Mouse (Mus musculus) mature B cell (primary cell): ENCODE measurements at regions not wholly inside any gene's neighbourhood (a gene's known extent, or its start where the extent isn't known, plus 50 kb on each side); places are given as distances from the start of the nearest gene placed in this dataset.
"Not testable (repeated sequence)": the region's sequence is repeated elsewhere in the genome, so short reads cannot be mapped to it uniquely, and the experiment has no call there.

ENCODE experiments used
- in situ Hi-C: fragments of 300-500 bp; cut with MboI; formaldehyde crosslinking; loops from 2 replicates; pipeline ENCODE4 v1.14.3; 2019

DNA sequence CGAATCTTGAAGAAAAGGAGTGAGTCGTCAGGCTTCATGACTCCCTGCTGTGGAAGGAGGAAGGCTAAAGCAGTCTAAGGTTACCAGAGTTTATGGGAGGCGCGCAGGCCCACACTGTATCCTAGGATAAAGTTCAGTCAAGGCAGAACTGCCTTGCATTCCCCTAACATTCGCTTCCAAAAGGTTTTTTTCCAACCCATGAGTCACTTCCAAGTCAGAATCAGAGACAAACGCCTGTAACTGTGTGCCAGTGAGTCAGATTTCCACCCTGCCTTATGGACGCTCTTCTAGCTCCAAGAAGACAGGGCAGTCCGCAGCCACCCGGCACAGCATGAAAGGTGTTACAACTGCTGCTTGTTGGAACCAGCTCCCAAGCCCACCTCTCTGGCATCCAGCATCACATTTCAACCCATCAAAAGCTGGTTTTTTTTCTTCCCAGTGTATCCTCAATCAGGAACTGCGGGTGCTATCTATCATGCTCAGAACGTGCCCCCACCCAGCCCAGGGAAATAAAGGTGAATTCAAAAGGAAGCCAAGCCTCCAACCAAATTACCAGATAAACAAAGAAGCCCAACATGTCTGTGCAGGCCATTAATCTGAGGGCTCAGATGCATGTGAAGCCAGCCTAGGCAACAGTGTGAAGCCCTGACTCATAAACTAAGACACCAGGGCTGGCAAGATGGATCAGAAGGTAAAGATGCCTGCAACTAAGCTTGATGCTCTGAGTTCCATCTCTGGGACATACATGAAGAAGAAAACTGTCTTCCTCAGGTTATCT lies 138.2 kb upstream of the Tbl1xr1 start:
- in situ Hi-C loops, result loop anchor here (5.0 to 25.0 kb wide), 2 partner anchors 134 to 1276 kb away; no protein-coding TSS in a partner anchor

DNA sequence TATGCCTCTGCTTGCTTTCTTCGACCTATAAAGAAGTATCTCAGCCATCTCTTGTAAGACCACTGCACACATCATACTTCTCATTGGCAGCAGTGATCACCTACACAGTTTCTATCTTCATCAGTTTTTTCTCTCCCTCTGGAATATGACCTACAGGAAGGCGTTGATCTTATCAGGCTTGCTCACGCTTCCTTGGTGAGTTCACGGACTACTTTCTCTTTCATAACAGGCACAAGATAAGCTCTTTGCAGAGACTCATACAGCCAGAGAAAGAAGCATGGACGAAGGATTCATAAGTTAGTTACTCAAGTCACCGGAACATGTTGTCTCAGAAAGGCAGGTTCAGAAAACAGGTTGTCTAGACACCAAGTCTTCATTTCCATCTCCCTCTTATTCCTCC lies 136.7 kb upstream of the Tbl1xr1 start:
- in situ Hi-C loops, result loop anchor here (5.0 to 25.0 kb wide), 2 partner anchors 133 to 1277 kb away; no protein-coding TSS in a partner anchor

DNA sequence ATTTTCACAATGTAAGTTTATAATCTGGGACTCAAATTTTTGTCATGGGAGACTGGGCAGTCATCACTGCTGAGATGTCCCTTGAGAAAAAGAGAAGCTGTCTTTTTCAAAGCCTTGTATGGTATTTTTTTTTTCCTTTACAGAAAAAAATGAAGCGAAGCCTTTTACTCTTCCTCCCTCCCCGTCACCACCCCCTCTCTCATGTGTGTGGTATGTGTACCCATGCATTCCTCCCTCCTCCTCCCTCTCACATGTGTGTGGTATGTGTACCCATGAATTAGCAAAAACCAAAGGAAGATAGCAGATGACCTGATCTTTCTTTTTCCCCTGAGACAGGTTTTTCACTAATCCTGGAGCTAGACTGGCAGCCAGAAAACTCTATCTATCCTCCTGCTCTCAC lies 134.9 kb upstream of the Tbl1xr1 start:
- in situ Hi-C loops, result loop anchor here (25.0 kb wide), 1 partner anchor 1279 kb away; no protein-coding TSS in a partner anchor

DNA sequence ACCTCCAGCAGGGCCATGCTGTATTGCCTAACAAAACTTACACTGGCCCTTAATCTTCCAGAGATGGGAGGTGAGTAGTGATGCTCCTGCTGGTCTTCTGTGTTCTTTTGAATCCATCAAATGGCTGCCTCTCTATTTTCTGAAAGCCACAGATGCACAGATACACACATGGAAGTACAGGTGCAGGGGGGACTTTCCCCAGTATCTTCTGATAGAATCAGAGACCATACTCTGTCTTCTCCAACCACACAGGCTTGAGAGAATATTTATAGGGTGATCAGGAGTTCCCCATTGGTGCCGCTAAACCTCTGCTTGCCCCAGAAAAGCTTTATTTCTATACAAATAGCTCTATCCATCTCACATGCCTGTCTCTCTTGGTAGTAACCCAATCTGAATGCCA lies 133.5 kb upstream of the Tbl1xr1 start:
- in situ Hi-C loops, result loop anchor here (25.0 kb wide), 1 partner anchor 1281 kb away; no protein-coding TSS in a partner anchor

DNA sequence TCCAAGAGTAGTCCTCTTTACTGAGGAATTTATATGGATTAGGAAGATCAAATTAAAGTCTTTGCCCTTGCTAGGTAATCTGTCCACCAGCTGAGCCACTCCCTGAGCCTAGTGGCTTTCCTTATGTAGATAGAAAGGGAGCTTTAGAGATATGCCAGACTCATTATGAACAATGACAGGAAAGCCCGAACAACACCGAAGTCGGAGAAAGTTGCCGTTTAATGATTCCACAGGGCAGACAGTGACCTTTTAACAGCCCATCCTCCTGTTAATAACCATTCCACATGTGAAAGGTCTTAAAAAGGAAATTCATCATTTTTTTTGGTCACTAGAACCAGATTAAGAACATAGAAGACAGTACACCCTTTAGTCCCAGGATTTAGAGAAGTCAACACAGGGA lies 130.7 kb upstream of the Tbl1xr1 start:
- in situ Hi-C loops, result loop anchor here (25.0 kb wide), 1 partner anchor 1283 kb away; no protein-coding TSS in a partner anchor

DNA sequence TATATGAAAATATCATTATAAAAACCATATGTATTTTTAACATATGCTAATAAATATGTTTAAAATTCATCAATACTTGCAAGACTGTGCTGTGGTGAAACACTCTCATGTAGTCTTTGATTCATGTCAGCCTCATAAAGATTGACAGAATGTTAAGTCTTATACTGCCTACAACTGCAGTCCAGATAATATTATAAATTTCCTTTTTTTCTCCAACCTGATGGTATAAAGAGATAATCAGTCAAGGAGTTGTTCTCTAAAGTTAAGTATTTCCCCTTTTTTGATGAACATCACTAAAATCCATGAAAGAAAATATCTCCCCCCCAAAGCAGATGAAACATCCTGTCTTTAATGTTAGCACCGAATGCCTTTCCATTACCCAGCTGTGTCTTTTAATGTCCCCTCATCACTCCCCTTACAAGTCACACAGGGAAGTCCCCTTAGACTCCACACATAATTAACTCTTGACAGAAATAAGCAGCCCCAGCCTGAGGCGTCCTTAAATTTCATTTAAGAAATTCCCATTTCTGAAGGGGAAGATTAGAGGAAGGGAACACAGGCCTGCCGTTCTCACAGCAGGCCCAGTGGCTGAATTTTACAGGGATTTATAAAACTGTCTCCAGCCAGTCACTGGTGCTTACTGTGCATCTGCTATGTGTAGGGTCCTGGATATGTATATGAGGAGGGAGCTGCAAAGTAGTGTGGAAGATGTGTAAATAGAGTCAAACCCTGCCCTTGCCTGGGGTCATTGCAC lies 129.0 kb upstream of the Tbl1xr1 start:
- in situ Hi-C loops, result loop anchor here (25.0 kb wide), 1 partner anchor 1285 kb away; no protein-coding TSS in a partner anchor

DNA sequence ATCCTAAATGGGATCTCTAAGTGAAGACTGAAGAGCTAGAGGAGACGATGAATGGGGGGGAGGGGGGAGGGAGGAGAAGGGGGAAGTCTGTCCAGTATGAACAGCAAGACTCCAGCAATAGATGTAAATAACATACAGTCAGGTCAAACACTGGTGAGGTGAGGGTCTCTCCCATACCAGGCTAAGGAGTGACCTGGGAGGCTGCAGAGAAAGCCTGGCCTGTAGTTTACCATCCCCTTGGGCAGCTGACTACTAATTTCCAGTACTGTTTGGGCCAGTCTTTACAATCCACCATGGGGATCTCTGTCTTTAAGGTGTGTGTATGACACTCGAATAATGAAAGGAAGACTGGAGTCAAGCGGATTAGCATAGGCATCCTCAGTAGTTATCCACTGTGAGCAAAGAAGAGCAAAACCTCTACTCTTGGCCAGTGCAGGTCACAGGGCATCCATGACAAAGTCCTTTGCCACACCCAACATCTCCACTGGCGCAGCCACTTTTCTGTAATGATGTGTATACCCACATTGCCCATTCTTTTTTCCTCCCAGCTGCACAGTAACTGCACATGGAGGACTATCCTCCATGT lies 128.3 kb upstream of the Tbl1xr1 start:
- in situ Hi-C loops, result loop anchor here (25.0 kb wide), 1 partner anchor 1286 kb away; no protein-coding TSS in a partner anchor

DNA sequence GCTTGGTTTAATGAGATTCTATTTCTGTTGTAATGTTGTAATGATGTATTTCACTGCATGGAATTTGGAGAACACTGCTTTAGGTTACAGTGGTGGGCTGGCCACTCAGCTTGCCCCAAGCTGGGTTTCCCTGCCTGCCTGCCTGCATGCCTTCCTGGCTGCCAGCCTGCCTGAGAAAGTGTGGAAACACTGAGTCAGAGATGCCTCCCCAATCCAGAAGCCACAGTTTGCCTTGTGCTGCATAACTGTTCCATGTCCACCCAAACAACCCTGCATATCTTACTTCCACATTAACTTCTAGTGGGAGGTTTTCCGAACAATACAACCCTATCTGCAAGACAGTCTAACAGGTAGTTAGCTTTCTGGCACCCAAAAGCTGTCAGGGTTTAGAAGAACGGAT lies 127.0 kb upstream of the Tbl1xr1 start:
- in situ Hi-C loops, result loop anchor here (25.0 kb wide), 1 partner anchor 1287 kb away; no protein-coding TSS in a partner anchor

DNA sequence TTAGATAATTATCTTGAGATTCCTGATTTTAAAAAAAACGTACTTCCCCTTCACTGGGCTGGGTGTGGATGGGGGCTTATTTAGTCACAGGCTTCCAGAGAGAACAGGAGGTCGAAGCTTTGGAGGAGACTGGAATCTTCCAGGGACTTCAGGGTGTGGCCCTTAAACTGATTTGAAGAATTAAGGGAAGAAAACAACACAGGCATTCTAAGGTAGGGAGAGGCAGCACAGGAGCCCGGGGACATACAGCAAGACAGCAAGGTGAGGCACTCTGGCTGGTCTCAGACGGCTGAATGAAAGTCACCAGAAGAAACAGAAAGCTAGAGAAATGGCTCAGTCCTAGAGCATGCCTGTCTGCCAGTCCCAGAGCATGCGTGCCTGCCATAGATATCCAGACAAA lies 125.9 kb upstream of the Tbl1xr1 start:
- in situ Hi-C loops, result no loop called here

DNA sequence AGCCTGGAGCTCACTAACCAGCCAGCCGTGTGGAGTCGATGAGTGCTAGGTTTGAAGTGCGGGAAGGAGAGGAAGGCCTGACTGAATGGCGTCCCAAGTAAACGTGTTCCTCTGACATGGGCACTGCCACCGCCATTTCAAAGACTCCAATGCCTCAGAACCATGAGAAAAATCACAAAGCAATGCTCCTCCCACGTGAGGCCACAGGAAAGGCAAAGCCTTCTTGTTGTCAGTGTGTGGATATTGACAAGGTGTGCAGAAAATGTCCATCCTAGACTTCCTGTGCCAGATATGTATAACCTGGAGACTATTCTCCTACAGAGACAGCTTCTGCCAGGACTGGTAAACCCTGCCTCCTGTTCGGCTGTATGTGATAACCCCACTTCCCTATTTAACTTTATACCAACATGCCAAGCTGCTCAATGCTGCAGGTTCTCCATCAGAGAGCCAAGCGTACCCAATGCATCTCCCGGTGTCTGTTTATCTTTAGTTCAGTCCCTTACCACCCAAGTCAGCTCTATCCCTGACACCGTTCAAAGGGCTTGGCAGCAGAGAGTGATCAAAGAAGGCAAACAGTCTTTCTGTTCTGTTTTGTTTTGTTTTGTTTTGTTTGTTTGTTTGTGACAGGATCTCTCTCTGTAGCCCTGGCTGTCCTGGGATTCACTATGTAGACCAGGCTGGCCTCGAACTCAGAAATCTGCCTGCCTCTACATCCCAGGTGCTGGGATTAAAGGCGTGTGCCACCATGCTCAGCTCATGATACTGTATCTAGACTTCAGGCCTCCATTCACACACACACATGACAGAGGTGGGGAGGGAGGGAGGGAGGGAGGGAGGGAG lies 124.8 kb upstream of the Tbl1xr1 start:
- in situ Hi-C loops, result no loop called here

DNA sequence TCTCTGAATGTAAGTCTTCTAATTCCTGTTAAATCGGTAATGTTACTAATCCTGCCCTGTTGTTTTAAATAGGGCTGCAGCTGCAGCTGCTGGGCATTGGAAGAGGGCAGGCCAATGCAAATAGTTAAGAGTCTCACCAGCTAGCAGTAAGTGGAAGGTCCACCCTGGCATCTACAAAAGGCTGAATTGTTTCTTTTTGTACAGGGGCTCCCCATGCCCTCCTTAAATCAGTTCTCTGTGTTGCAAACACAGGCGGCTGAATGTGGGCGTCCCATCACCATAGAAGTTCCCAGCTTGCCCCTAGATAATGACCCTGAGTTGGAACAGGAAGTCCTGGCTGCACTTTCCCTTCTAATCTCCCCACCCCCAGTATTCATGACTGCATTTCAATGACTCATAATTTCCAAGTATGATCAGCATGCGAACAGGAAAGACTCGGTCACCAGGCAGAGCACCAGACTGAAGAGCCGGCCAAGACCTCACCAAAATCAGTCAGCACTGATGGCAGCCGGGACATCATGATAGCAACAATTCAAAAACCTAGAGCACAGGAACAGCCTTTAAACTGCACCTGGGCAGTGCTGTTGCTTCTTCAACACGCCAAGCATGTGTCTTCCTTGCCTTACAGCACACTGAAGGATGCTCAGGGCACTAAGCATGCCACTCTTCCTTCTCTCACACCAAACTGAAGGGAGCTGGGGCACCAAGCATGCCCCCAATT lies 123.6 kb upstream of the Tbl1xr1 start:
- in situ Hi-C loops, result no loop called here

DNA sequence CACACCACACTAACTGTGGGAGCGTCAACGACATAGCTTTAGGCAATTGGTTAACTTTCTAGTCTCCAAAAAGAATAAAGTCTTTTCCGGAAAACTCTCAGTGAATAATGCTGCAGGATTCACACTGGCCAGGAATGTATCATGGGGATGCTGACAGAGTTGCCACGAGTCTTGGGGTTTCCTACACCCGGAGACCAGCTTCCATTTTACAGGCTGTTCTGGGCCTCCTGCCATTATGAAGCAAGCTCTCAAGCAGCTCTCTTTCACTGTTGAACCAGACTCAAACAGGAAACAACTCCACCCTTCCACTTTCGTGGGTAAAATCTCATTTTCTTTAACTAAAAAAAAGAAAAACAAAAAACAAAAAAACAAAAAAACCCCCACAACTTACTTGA lies 123.0 kb upstream of the Tbl1xr1 start:
- in situ Hi-C loops, result no loop called here

DNA sequence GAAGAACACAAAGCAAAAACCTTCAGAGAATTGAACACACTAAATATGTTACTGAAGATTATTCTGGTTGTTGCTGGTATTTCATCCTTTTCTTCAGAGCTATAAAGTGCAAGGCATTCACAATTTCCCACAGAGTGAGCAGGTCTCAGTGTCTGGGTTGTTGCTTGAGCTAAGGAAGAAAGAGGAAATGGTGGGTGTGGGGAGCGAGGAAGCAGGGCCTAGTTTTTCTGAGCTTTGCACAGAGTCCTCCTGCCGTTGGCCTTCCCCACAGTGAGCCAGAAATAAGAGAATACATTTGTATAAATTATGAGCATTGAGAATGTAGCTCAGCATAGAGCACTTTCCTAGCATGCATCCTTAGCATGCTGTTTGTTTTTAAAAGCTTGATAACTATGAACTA lies 120.8 kb upstream of the Tbl1xr1 start:
- in situ Hi-C loops, result no loop called here

DNA sequence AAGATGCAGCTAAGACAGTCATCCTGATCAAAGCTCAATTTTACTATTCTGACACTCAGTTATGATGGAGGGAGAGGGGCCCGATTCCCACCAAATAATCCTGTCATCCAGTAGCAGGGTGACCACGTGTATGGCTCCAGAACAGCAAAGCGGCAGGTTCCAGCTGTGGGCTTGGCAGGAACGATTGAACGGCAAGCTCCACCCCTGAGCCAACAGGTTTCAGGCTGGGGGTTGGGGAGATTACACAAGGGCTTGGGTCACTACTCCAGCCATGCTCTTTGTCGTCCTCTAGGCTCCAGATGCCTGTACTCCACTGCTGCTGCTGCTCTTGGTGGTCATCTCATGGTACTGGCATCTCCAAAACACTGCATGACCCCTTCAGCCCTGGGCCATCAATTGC lies 119.3 kb upstream of the Tbl1xr1 start:
- in situ Hi-C loops, result not testable (repeated sequence)

DNA sequence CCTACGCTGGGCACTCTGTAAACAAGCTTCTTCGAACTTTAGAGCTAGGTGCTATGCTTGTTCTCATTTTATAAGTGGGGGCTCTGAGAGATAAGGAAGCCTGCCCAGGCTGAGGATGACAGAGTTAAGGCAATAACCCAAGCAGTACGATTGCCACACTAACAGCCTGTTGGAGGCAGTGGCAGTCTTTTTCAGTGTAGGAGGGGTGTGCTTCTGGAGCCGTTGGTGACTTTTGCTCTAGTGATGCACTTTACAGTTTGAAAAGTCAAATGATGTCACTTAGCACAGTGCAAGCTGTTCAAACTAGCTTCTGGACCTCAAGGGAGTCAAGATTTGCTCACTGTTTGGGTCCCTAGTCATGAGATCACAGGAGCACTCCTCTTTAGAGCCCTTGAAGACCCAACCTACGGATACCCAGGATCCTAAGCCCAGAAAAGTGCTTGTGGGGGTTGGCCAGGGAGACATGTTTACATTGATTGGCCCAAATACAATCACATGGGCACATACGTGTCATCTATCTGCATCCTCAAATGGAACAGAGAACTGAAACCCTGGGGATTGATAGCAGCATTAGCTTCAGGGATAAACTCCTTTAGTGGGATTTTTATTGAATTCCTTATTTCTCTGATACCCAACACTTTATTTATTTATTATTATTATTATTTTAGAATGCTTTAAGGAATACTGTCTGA lies 117.7 kb upstream of the Tbl1xr1 start:
- in situ Hi-C loops, result no loop called here

DNA sequence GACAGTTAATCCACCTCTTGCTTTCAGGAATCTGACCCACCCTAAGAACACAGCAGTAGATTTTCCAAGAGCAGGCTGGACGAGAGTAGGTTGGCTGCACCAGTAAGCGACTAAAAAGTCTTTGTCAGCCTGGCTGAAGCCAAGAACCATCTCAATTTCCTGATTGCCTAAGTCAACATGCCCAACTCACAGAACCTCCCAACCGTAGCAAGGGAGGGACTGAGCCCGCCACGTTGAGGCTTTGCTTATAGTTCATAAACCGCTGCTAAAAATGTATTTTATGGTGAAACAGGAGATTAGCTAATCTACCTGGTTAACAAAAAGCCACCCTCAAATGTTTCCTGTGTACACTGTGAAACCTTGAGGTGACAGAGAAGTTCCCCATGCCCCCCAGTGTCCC lies 115.4 kb upstream of the Tbl1xr1 start:
- in situ Hi-C loops, result no loop called here

DNA sequence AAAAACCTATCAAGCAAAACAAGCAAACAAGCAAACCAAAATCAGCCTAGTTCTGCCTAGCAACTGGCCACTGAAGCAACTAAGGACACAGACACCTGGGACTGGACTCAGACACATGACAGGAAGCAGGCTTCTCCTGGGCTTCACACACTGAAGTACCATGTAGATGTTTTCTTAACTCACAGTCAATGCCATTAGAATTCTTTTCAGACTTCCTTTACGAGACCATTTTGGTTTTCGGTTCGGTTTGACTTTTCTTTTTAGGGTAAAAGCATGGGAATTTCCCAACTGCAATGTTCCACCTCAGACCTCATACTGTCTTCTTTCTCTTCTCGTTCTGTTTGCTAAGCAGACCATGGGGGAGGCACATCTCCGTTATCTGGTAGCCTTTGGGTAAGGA lies 114.7 kb upstream of the Tbl1xr1 start:
- in situ Hi-C loops, result no loop called here

DNA sequence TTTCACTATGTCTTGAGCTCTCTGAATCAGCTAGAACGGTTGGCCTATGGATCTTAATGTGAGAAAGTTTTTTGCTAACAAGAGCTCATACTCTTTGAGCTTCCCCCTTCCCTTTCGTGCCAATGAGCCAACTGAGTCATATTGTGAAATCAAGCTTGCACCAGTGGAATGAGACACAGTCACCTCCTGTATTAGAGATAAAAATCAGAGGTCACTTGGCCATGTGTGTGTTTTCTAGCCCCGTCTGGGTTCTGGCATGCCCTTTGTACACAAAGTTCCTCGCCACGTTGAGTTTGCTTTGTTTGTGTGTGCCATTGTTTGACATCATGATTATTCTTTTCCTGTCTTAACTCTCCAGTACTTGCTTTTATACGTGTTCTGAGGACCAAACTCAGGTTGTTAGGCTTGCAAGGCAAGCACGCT lies 114.1 kb upstream of the Tbl1xr1 start:
- in situ Hi-C loops, result no loop called here

DNA sequence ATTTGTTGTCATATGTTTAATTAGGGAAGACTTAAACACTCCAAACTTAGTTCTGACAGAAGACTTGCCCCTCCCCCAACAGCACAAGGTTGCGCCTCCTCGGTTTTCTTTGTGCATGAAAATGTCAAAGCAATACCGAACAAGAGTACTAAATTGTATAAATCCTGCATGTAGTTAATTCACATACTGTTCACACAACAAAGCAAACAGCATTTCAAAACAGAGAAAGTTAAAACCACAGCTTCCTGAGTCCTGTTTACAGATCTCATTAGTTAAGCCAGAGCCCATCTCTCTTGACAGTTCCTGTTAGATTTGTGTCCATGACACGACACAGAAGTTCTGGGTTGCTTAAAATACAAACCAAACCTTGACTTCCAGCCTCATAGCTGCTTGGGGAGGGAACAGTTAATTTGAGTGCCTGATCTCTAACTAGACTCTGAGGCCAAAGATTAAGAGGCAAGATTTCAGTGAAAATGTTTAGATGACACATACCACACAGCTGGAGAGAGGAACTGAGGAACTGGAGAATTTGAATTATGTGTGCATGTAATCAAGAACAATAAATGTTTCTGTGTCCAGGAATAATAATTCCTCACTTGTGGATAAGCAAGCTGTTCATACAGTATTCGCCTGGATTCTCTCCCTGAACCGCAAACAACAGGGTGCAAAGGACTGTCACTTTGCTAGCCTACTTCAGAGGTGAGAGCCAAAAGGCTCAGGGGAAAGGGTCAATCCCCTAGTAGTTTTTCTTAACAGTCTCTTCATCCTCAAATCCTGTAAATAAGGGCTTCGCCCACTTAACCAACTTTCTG lies 113.3 kb upstream of the Tbl1xr1 start:
- in situ Hi-C loops, result no loop called here
